Mouse (Mus musculus): Measurements from ENCODE around the gene Atpaf2.

DNA sequence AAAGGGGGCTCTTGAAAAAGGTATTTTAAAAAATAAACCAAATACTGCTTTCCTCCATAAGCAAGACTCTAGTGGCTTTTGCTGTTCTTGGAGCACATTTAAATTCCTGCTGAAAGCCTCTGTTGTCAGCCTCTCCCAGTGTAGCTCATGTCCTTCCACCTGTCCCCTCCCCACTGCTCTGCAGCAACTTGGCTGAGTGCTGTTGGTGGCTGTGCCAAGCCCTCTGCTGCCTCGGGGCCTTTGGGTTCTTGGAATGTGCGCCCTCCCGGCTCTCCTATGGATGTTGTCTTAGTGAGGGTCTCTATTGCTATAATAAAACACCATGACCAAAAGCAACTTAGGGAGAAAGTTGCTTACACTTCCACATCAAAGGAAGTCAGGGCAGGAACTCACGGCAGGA is 48.8 kb downstream of the Atpaf2 start:
- TF ChIP-seq CTCF (IDR thresholded peaks at IDR 0.05; ENCODE audit: control insufficient read depth, insufficient read depth, insufficient replicate concordance, low read depth, low read length) (no peak), POLR2A (IDR thresholded peaks at IDR 0.05; ENCODE audit: control insufficient read depth, low read depth, low read length) (no peak)

All from testis, adult 2 months (tissue).